Mouse (Mus musculus) G1E-ER4 (cell line): ENCODE results near the gene Trmt6. TPM values are rescaled to one million over a fixed set of nuclear protein-coding genes. Genes with fewer than 3 reads are reported as not detected.

Experiments
- GATA1 ChIP-seq: IDR thresholded peaks from one replicate; pipeline ENCODE4 v1.8.0; 2012; ENCODE audit warnings: low read length, inconsistent platforms
- polyA plus RNA-seq: library from polyadenylated mRNA; stranded (reverse); fragments of >175 nt; gene quantifications from 2 replicates; pipeline ENCODE4 v1.2.3, GENCODE M21; 2012

Gene Trmt6
- 9.6 and 14.7 TPM in 2 replicates for polyA plus RNA-seq

- no peak for TF ChIP-seq GATA1
Measured at GRCm38 (mm10) chr2:132815608-132816314, at the start of gene Trmt6, which contains the start of gene Mcm8. TSS of gene Trmt6 (minus strand) at chr2:132816055. TSS of gene Mcm8 (plus strand) at chr2:132816141.

- TF ChIP-seq GATA1: no peak
Measured at GRCm38 (mm10) chr2:132863325-132863724, 47.5 kb upstream of the Trmt6 start.

GRCm38 (mm10) chr2:132861456-132861855, 45.6 kb upstream of the Trmt6 start:
- no peak for TF ChIP-seq GATA1

GRCm38 (mm10) chr2:132860435-132860834, 44.6 kb upstream of the Trmt6 start:
- TF ChIP-seq GATA1: no peak

- TF ChIP-seq GATA1: no peak
Measured at GRCm38 (mm10) chr2:132856333-132856732, 40.5 kb upstream of the Trmt6 start.

GRCm38 (mm10) chr2:132853051-132853450, 37.2 kb upstream of the Trmt6 start:
- no peak for TF ChIP-seq GATA1

GRCm38 (mm10) chr2:132849141-132849540, 33.3 kb upstream of the Trmt6 start:
- no peak for TF ChIP-seq GATA1

- no peak for TF ChIP-seq GATA1
Measured at GRCm38 (mm10) chr2:132848361-132848760, 32.5 kb upstream of the Trmt6 start.

GRCm38 (mm10) chr2:132847581-132847980, 31.7 kb upstream of the Trmt6 start:
- TF ChIP-seq GATA1: no peak

- no peak for TF ChIP-seq GATA1
Measured at GRCm38 (mm10) chr2:132846407-132847358, 30.8 kb upstream of the Trmt6 start, which contains the start of gene Crls1. TSS of gene Crls1 (plus strand) at chr2:132846666.

- TF ChIP-seq GATA1: no peak
Measured at GRCm38 (mm10) chr2:132841071-132841470, 25.2 kb upstream of the Trmt6 start.

- no peak for TF ChIP-seq GATA1
Measured at GRCm38 (mm10) chr2:132802976-132803375, 12.9 kb downstream of the Trmt6 start.

GRCm38 (mm10) chr2:132794204-132794586, 21.7 kb downstream of the Trmt6 start:
- TF ChIP-seq GATA1: no peak

GRCm38 (mm10) chr2:132793441-132794203, 22.2 kb downstream of the Trmt6 start:
- no peak for TF ChIP-seq GATA1

GRCm38 (mm10) chr2:132784039-132784438, 31.8 kb downstream of the Trmt6 start:
- no peak for TF ChIP-seq GATA1

GRCm38 (mm10) chr2:132781439-132782068, 34.3 kb downstream of the Trmt6 start:
- TF ChIP-seq GATA1: no peak
